Comparison of ENCODE assay signal across 11 mouse cellular contexts in the genomic region with DNA sequence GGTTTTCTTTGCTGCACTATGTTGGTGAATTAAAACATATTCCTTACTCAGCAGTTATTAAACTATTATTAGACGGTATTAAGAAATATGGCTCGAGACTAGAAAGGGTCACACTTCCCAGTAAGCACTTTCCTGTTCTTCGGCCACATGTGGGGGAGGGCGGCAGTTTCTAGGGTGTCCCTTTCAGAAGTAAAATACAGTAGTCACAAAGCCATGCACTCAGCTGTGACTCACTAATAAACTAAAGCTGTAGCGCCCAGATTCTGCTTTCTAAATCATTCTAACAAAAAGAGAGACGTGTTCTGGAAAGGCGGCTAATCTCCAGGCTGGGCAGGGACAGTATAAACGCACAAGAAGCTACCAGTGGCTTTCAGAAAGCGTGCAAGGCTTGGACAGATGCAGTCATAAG. TPM values are rescaled to one million over a fixed set of nuclear protein-coding genes. Genes with fewer than 3 reads are reported as not detected.
DNase-seq lines count a peak whose midpoint lies in the region; ATAC-seq lines count a peak whose summit lies in the region.
"Had no signal": no experiment of that assay in that cellular context is flagged by ENCODE, and none has a peak within 500 bp of the region (broad histone marks: within the 10 kb centered on the region; RNA-seq: fewer than 3 reads in every experiment).

No protein-coding gene starts in this region.

- peaks cover 40% of the 10 kb centered on the region for H3K4me1 ChIP-seq in kidney, embryonic 15.5 days
- peaks cover 69% of the 10 kb centered on the region for H3K4me1 ChIP-seq in liver, embryonic 15.5 days (replicated peaks)
- peaks cover 18% of the 10 kb centered on the region for H3K4me1 ChIP-seq in midbrain, embryonic 16.5 days (ENCODE audit: control insufficient read depth, insufficient read depth, low read length)

- peak; percentile 46 for DNase-seq in adrenal gland, postnatal 14 days
- DNase-seq in adrenal gland, adult 8-10 months = no peak
- DNase-seq in kidney, adult 9 months = no peak
- no peak for DNase-seq in neural tube, embryonic 10.5 days (ENCODE audit: extremely low spot score, low spot score)
- DNase-seq: gastrocnemius, postnatal 36 days had no signal

- H3K4me3 ChIP-seq in kidney, embryonic 15.5 days (replicated peaks) = no peak overlapping the region
- no peak overlapping the region for H3K4me3 ChIP-seq in liver, embryonic 15.5 days (replicated peaks)
- H3K4me3 ChIP-seq in midbrain, embryonic 16.5 days (ENCODE audit: low read depth, low read length) = no peak overlapping the region
- H3K4me3 ChIP-seq: forebrain, embryonic 12.5 days; midbrain, embryonic 13.5 days had no signal

- 19% methylated on average over 9 of the region's 9 CpGs for WGBS in kidney, embryonic 15.5 days
- WGBS in liver, embryonic 15.5 days (ENCODE audit: insufficient replicate concordance) = 26% methylated on average over 9 of the region's 9 CpGs
- 60% methylated on average over 9 of the region's 9 CpGs for WGBS in midbrain, embryonic 16.5 days

- peak overlapping the region; percentile 82 for H3K27ac ChIP-seq in kidney, embryonic 15.5 days
- H3K27ac ChIP-seq in liver, embryonic 15.5 days (replicated peaks) = peak overlapping the region; percentile 91
- H3K27ac ChIP-seq in midbrain, embryonic 16.5 days (ENCODE audit: low read length) = no peak overlapping the region
- H3K27ac ChIP-seq: forebrain, embryonic 12.5 days; midbrain, embryonic 13.5 days had no signal

- no peaks in the 10 kb centered on the region for H3K9me3 ChIP-seq in kidney, embryonic 15.5 days (replicated peaks)
- no peaks in the 10 kb centered on the region for H3K9me3 ChIP-seq in liver, embryonic 15.5 days (replicated peaks)
- H3K9me3 ChIP-seq in midbrain, embryonic 16.5 days (replicated peaks; ENCODE audit: control insufficient read depth, low read length, poor library complexity, severe bottlenecking) = no peaks in the 10 kb centered on the region
- H3K9me3 ChIP-seq: forebrain, embryonic 12.5 days had no signal

- no peak for ATAC-seq in kidney, embryonic 15.5 days (replicated peaks; ENCODE audit: low FRiP score)
- peak; percentile 13; the same call in 1 of the 2 replicates for ATAC-seq in granulocyte monocyte progenitor cell, adult 5-6 weeks (replicated peaks; ENCODE audit: poor library complexity, severe bottlenecking)
- ATAC-seq in liver, embryonic 15.5 days (ENCODE audit: insufficient read depth) = no peak
- ATAC-seq in midbrain, embryonic 16.5 days = no peak
- ATAC-seq: midbrain, embryonic 13.5 days had no signal

- no peaks in the 10 kb centered on the region for H3K36me3 ChIP-seq in kidney, embryonic 15.5 days
- 0 out of 2 replicates have a peak, but pooled peaks cover 4% of the 10 kb centered on the region for H3K36me3 ChIP-seq in liver, embryonic 15.5 days (replicated peaks)
- H3K36me3 ChIP-seq in midbrain, embryonic 16.5 days (ENCODE audit: control insufficient read depth, insufficient read depth, low read length) = no peaks in the 10 kb centered on the region
- H3K36me3 ChIP-seq: forebrain, embryonic 12.5 days; midbrain, embryonic 13.5 days had no signal

- H3K9ac ChIP-seq in kidney, embryonic 15.5 days = 0 out of 2 replicates have a peak overlapping the region, but pooled peaks have one; percentile 10
- H3K9ac ChIP-seq in liver, embryonic 15.5 days = peak overlapping the region; percentile 35; the same call in 1 of the 2 replicates
- no peak overlapping the region for H3K9ac ChIP-seq in midbrain, embryonic 16.5 days (ENCODE audit: low read depth, low read length)
- H3K9ac ChIP-seq: forebrain, embryonic 12.5 days; midbrain, embryonic 13.5 days had no signal

- H3K27me3 ChIP-seq in kidney, embryonic 15.5 days = no peaks in the 10 kb centered on the region
- no peaks in the 10 kb centered on the region for H3K27me3 ChIP-seq in liver, embryonic 15.5 days
- H3K27me3 ChIP-seq in midbrain, embryonic 16.5 days (ENCODE audit: control insufficient read depth, insufficient read depth, low read depth, low read length) = no peaks in the 10 kb centered on the region
- H3K27me3 ChIP-seq: forebrain, embryonic 12.5 days; midbrain, embryonic 13.5 days had no signal

- 0 out of 2 replicates have a peak overlapping the region, but pooled peaks have one; percentile 12 for H3K4me2 ChIP-seq in kidney, embryonic 15.5 days
- peak overlapping the region; percentile 62 for H3K4me2 ChIP-seq in liver, embryonic 15.5 days
- no peak overlapping the region for H3K4me2 ChIP-seq in midbrain, embryonic 16.5 days (ENCODE audit: low read length)
- H3K4me2 ChIP-seq: forebrain, embryonic 12.5 days; midbrain, embryonic 13.5 days had no signal

RNA-seq across cellular contexts. Expression of gene Ifnar1, which starts 23.3 kb away (rescaled TPM):
- 80.3 and 82.7 TPM in 2 replicates for total RNA-seq in adrenal gland, postnatal 14 days (2021)
- total RNA-seq in adrenal gland, adult 8-10 months (2022) = 10 to 100 TPM; 53.4 to 86.0 (median 68.6) TPM
- 58.5 and 62.2 TPM in 2 replicates for polyA plus RNA-seq in kidney, embryonic 15.5 days (2015; fragmentation: Nextera tagmentation; extraction: Ambion mirVana)
- 32.3 and 42.5 TPM in 2 replicates for total RNA-seq in granulocyte monocyte progenitor cell, adult 5-6 weeks (2014; fragmentation: Nextera tagmentation)
- 33.3 and 35.6 TPM in 2 replicates for total RNA-seq in granulocyte monocyte progenitor cell, adult 5-6 weeks (2017)
- polyA plus RNA-seq in liver, embryonic 15.5 days (2015; fragmentation: Nextera tagmentation; extraction: Ambion mirVana) = 19.4 and 21.6 TPM in 2 replicates
- polyA plus RNA-seq in midbrain, embryonic 16.5 days (2015; fragmentation: Nextera tagmentation; extraction: Ambion mirVana) = 48.0 and 51.7 TPM in 2 replicates

RNA-seq across cellular contexts. Expression of gene Il10rb, which starts 55.8 kb away (rescaled TPM):
- total RNA-seq in adrenal gland, postnatal 14 days (2021) = 105 and 106 TPM in 2 replicates
- 100 to 1,000 TPM; 281 to 305 (median 301) TPM for total RNA-seq in adrenal gland, adult 8-10 months (2022)
- polyA plus RNA-seq in kidney, embryonic 15.5 days (2015; fragmentation: Nextera tagmentation; extraction: Ambion mirVana) = 29.9 and 31.0 TPM in 2 replicates
- total RNA-seq in granulocyte monocyte progenitor cell, adult 5-6 weeks (2014; fragmentation: Nextera tagmentation) = 36.6 and 48.8 TPM in 2 replicates
- 41.3 and 45.8 TPM in 2 replicates for total RNA-seq in granulocyte monocyte progenitor cell, adult 5-6 weeks (2017)
- polyA plus RNA-seq in liver, embryonic 15.5 days (2015; fragmentation: Nextera tagmentation; extraction: Ambion mirVana) = 29.9 and 34.7 TPM in 2 replicates
- 10.4 and 11.1 TPM in 2 replicates for polyA plus RNA-seq in midbrain, embryonic 16.5 days (2015; fragmentation: Nextera tagmentation; extraction: Ambion mirVana)
